Mouse (Mus musculus) olfactory bulb, adult 2 months (tissue): ENCODE data around the gene Adgrf3.

ENCODE experiments used
- CTCF ChIP-seq: fragments of 200-500 bp; IDR thresholded peaks from 2 replicates; pipeline ENCODE4 v1.5.1; 2012; ENCODE audit warnings: low read depth, mild to moderate bottlenecking, low read length, moderate library complexity; ENCODE audit not compliant: insufficient read depth
- POLR2A ChIP-seq: fragments of 200-500 bp; IDR thresholded peaks from 2 replicates; pipeline ENCODE4 v1.6.1; 2012; ENCODE audit warnings: mild to moderate bottlenecking, low read depth, low read length, moderate library complexity; ENCODE audit not compliant: insufficient read depth

- TF ChIP-seq CTCF: no peak
- no peak for TF ChIP-seq POLR2A
Measured at GRCm38 (mm10) chr5:30162339-30162738, 43.2 kb downstream of the Adgrf3 start.
